Mouse (Mus musculus) limb, embryonic 13.5 days (tissue): ENCODE data around the gene Numb. TPM values are rescaled to one million over a fixed set of nuclear protein-coding genes. Genes with fewer than 3 reads are reported as not detected.

Experiments used
- ATAC-seq: fragments of 200-750 bp; cut with Nextera tagmentation; 2 replicates; pipeline ENCODE4 v1.8.0; 2017; ENCODE audit warnings: low read depth, moderate number of reproducible peaks, moderate TSS enrichment; ENCODE audit not compliant: low FRiP score
- H3K27ac ChIP-seq: fragments of 300-500 bp; sonication (generic); 2 replicates; pipeline ENCODE4 v1.5.1; 2015; ENCODE audit warnings: inconsistent platforms, mild to moderate bottlenecking, moderate library complexity
- H3K27me3 ChIP-seq: fragments of 300-500 bp; sonication (generic); 2 replicates; pipeline ENCODE4 v1.6.1; 2015; ENCODE audit warnings: mild to moderate bottlenecking, inconsistent platforms
- H3K36me3 ChIP-seq: fragments of 300-500 bp; sonication (generic); 2 replicates; pipeline ENCODE4 v1.6.1; 2015; ENCODE audit warnings: inconsistent platforms, mild to moderate bottlenecking, moderate library complexity
- H3K4me1 ChIP-seq: fragments of 300-500 bp; sonication (generic); 2 replicates; pipeline ENCODE4 v1.6.1; 2015; ENCODE audit warnings: inconsistent platforms
- H3K4me2 ChIP-seq: fragments of 300-500 bp; sonication (generic); replicated peaks from 2 replicates; pipeline ENCODE4 v1.6.1; 2015; ENCODE audit warnings: inconsistent platforms, mild to moderate bottlenecking, moderate library complexity
- H3K4me3 ChIP-seq: fragments of 300-500 bp; sonication (generic); 2 replicates; pipeline ENCODE4 v1.5.1; 2015; ENCODE audit warnings: moderate library complexity, mild to moderate bottlenecking, inconsistent platforms
- H3K9ac ChIP-seq: fragments of 300-500 bp; sonication (generic); 2 replicates; pipeline ENCODE4 v1.6.1; 2015; ENCODE audit warnings: mild to moderate bottlenecking, inconsistent platforms
- H3K9me3 ChIP-seq: fragments of 300-500 bp; sonication (generic); 2 replicates; pipeline ENCODE4 v1.6.1; 2016; ENCODE audit warnings: inconsistent platforms
- WGBS: fragments of 180-500 bp; shearing (Covaris S2); methylation state at CpG from one replicate; pipeline ENCODE4 v1.1.7; 2015; 5-methylcytosine and 5-hydroxymethylcytosine counted together
- polyA plus RNA-seq: library from polyadenylated mRNA; unstranded; fragments of >200 nt; fragmentation: Nextera tagmentation; extraction: Ambion mirVana; gene quantifications from 2 replicates; pipeline ENCODE4 v1.2.1, GENCODE M21; 2015

Gene Numb
- polyA plus RNA-seq, 1 experiment from 2014 or later = 40.7 TPM

GRCm38 (mm10) chr12:83833979-83834378 is 87.8 kb downstream of the Numb start:
- WGBS = 95% methylated on average over 3 of the region's 3 CpGs
- H3K27me3 ChIP-seq = no peaks in the 10 kb centered on the region
- H3K27ac ChIP-seq = no peak overlapping the region
- no peaks in the 10 kb centered on the region for H3K9me3 ChIP-seq
- ATAC-seq = no peak
- no peak overlapping the region for H3K4me3 ChIP-seq
- H3K36me3 ChIP-seq = peaks cover 31% of the 10 kb centered on the region
- H3K4me1 ChIP-seq = no peaks in the 10 kb centered on the region
- no peak overlapping the region for H3K4me2 ChIP-seq
- no peak overlapping the region for H3K9ac ChIP-seq

- no peaks in the 10 kb centered on the region for H3K4me1 ChIP-seq
- no peak overlapping the region for H3K4me3 ChIP-seq
- no peak overlapping the region for H3K4me2 ChIP-seq
- ATAC-seq = no peak
- H3K27ac ChIP-seq = no peak overlapping the region
- 64% methylated on average over 3 of the region's 3 CpGs for WGBS
- no peak overlapping the region for H3K9ac ChIP-seq
- no peaks in the 10 kb centered on the region for H3K27me3 ChIP-seq
- H3K36me3 ChIP-seq = peaks cover 19% of the 10 kb centered on the region
- H3K9me3 ChIP-seq = no peaks in the 10 kb centered on the region
Measured at GRCm38 (mm10) chr12:83830424-83830823, 91.3 kb downstream of the Numb start.

- H3K27ac ChIP-seq = no peak overlapping the region
- no peaks in the 10 kb centered on the region for H3K9me3 ChIP-seq
- no peak overlapping the region for H3K4me2 ChIP-seq
- H3K36me3 ChIP-seq = peaks cover 3% of the 10 kb centered on the region; the same call in 1 of the 2 replicates
- ATAC-seq = no peak
- H3K27me3 ChIP-seq = no peaks in the 10 kb centered on the region
- 86% methylated on average over 1 of the region's 1 CpGs for WGBS
- H3K4me1 ChIP-seq = 0 out of 2 replicates have a peak, but pooled peaks cover 2% of the 10 kb centered on the region
- H3K4me3 ChIP-seq = no peak overlapping the region
- H3K9ac ChIP-seq = no peak overlapping the region
Measured at GRCm38 (mm10) chr12:83816616-83817015, 105.1 kb downstream of the Numb start.

GRCm38 (mm10) chr12:83811901-83812300 is 109.8 kb downstream of the Numb start:
- Histone ChIP-seq H3K4me2 (no peak overlapping the region), H3K4me3 (no peak overlapping the region), H3K27me3 (no peaks in the 10 kb centered on the region), H3K27ac (no peak overlapping the region), H3K9me3 (no peaks in the 10 kb centered on the region), H3K9ac (no peak overlapping the region), H3K4me1 (0 out of 2 replicates have a peak, but pooled peaks cover 2% of the 10 kb centered on the region), H3K36me3 (peaks cover 20% of the 10 kb centered on the region)
- 95% methylated on average over 3 of the region's 3 CpGs for WGBS
- no peak for ATAC-seq

- no peaks in the 10 kb centered on the region for H3K27me3 ChIP-seq
- no peak overlapping the region for H3K4me3 ChIP-seq
- ATAC-seq = no peak
- H3K9me3 ChIP-seq = peaks cover 4% of the 10 kb centered on the region; the same call in 1 of the 2 replicates
- H3K27ac ChIP-seq = no peak overlapping the region
- no peaks in the 10 kb centered on the region for H3K4me1 ChIP-seq
- H3K4me2 ChIP-seq = no peak overlapping the region
- WGBS = 90% methylated on average over 7 of the region's 7 CpGs
- H3K36me3 ChIP-seq = peaks cover 95% of the 10 kb centered on the region
- no peak overlapping the region for H3K9ac ChIP-seq
Measured at GRCm38 (mm10) chr12:83803641-83804040, 118.1 kb downstream of the Numb start.

GRCm38 (mm10) chr12:83800943-83801342 is 120.8 kb downstream of the Numb start:
- 62% methylated on average over 9 of the region's 9 CpGs for WGBS
- Histone ChIP-seq H3K4me2 (no peak overlapping the region), H3K4me1 (no peaks in the 10 kb centered on the region), H3K36me3 (peaks cover 88% of the 10 kb centered on the region), H3K4me3 (no peak overlapping the region), H3K9ac (no peak overlapping the region), H3K27me3 (no peaks in the 10 kb centered on the region), H3K9me3 (peaks cover 4% of the 10 kb centered on the region; the same call in 1 of the 2 replicates), H3K27ac (no peak overlapping the region)
- ATAC-seq = no peak

- Histone ChIP-seq H3K4me3 (no peak overlapping the region), H3K4me2 (no peak overlapping the region), H3K4me1 (no peaks in the 10 kb centered on the region), H3K36me3 (peaks cover 75% of the 10 kb centered on the region), H3K27ac (no peak overlapping the region), H3K9ac (no peak overlapping the region), H3K27me3 (no peaks in the 10 kb centered on the region), H3K9me3 (no peaks in the 10 kb centered on the region)
- ATAC-seq = no peak
- WGBS = 92% methylated on average over 5 of the region's 5 CpGs
Measured at GRCm38 (mm10) chr12:83798313-83798712, 123.4 kb downstream of the Numb start.

GRCm38 (mm10) chr12:83795586-83795985 is 126.1 kb downstream of the Numb start:
- Histone ChIP-seq H3K9me3 (no peaks in the 10 kb centered on the region), H3K4me2 (no peak overlapping the region), H3K4me1 (no peaks in the 10 kb centered on the region), H3K4me3 (no peak overlapping the region), H3K27me3 (no peaks in the 10 kb centered on the region), H3K36me3 (peaks cover 69% of the 10 kb centered on the region), H3K27ac (no peak overlapping the region), H3K9ac (no peak overlapping the region)
- 97% methylated on average over 7 of the region's 7 CpGs for WGBS
- ATAC-seq = no peak

- H3K27ac ChIP-seq = no peak overlapping the region
- H3K4me1 ChIP-seq = peaks cover 3% of the 10 kb centered on the region
- no peak overlapping the region for H3K4me2 ChIP-seq
- WGBS = 64% methylated on average over 2 of the region's 2 CpGs
- no peaks in the 10 kb centered on the region for H3K9me3 ChIP-seq
- peaks cover 63% of the 10 kb centered on the region for H3K36me3 ChIP-seq
- no peak overlapping the region for H3K9ac ChIP-seq
- no peak overlapping the region for H3K4me3 ChIP-seq
- ATAC-seq = no peak
- H3K27me3 ChIP-seq = no peaks in the 10 kb centered on the region
Measured at GRCm38 (mm10) chr12:83795051-83795450, 126.7 kb downstream of the Numb start.

GRCm38 (mm10) chr12:83792706-83793410 is 128.9 kb downstream of the Numb start:
- Histone ChIP-seq H3K9me3 (no peaks in the 10 kb centered on the region), H3K36me3 (peaks cover 42% of the 10 kb centered on the region), H3K27ac (no peak overlapping the region), H3K4me1 (peaks cover 7% of the 10 kb centered on the region), H3K4me2 (no peak overlapping the region), H3K9ac (no peak overlapping the region), H3K4me3 (no peak overlapping the region), H3K27me3 (no peaks in the 10 kb centered on the region)
- no peak for ATAC-seq
- WGBS = 62% methylated on average over 10 of the region's 10 CpGs

- Histone ChIP-seq H3K4me2 (no peak overlapping the region), H3K27me3 (no peaks in the 10 kb centered on the region), H3K27ac (no peak overlapping the region), H3K9me3 (no peaks in the 10 kb centered on the region), H3K4me3 (no peak overlapping the region), H3K36me3 (peaks cover 36% of the 10 kb centered on the region), H3K9ac (no peak overlapping the region), H3K4me1 (peaks cover 7% of the 10 kb centered on the region)
- WGBS = 83% methylated on average over 10 of the region's 10 CpGs
- ATAC-seq = no peak
Measured at GRCm38 (mm10) chr12:83791737-83792136, 130.0 kb downstream of the Numb start.

- Histone ChIP-seq H3K4me2 (no peak overlapping the region), H3K9ac (no peak overlapping the region), H3K27me3 (no peaks in the 10 kb centered on the region), H3K4me3 (no peak overlapping the region), H3K4me1 (peaks cover 7% of the 10 kb centered on the region), H3K36me3 (peaks cover 28% of the 10 kb centered on the region), H3K9me3 (no peaks in the 10 kb centered on the region), H3K27ac (no peak overlapping the region)
- no peak for ATAC-seq
- WGBS = 83% methylated on average over 4 of the region's 4 CpGs
Measured at GRCm38 (mm10) chr12:83790749-83791148, 131.0 kb downstream of the Numb start.

GRCm38 (mm10) chr12:83789781-83790140 is 132.0 kb downstream of the Numb start:
- H3K27ac ChIP-seq = no peak overlapping the region
- no peak for ATAC-seq
- no peaks in the 10 kb centered on the region for H3K27me3 ChIP-seq
- H3K4me2 ChIP-seq = no peak overlapping the region
- peaks cover 18% of the 10 kb centered on the region for H3K36me3 ChIP-seq
- H3K4me3 ChIP-seq = no peak overlapping the region
- WGBS = 23% methylated on average over 4 of the region's 4 CpGs
- H3K9ac ChIP-seq = no peak overlapping the region
- H3K9me3 ChIP-seq = no peaks in the 10 kb centered on the region
- H3K4me1 ChIP-seq = peaks cover 7% of the 10 kb centered on the region
